Mouse (Mus musculus) Muller cell, postnatal 12 days (primary cell): ENCODE data around the gene C3.

Source experiments
- DNase-seq: peaks from one replicate; pipeline ENCODE4 v3.0.0-alpha.2; 2015; ENCODE audit errors: inconsistent ontology term

Gene C3

GRCm38 (mm10) chr17:57219884-57220207 lies 8.1 kb downstream of the C3 start:
- peak; percentile 24 for DNase-seq

GRCm38 (mm10) chr17:57219167-57219883 lies 8.6 kb downstream of the C3 start:
- DNase-seq = peak; percentile 70

GRCm38 (mm10) chr17:57218335-57218900 lies 9.5 kb downstream of the C3 start:
- no peak for DNase-seq

DNA sequence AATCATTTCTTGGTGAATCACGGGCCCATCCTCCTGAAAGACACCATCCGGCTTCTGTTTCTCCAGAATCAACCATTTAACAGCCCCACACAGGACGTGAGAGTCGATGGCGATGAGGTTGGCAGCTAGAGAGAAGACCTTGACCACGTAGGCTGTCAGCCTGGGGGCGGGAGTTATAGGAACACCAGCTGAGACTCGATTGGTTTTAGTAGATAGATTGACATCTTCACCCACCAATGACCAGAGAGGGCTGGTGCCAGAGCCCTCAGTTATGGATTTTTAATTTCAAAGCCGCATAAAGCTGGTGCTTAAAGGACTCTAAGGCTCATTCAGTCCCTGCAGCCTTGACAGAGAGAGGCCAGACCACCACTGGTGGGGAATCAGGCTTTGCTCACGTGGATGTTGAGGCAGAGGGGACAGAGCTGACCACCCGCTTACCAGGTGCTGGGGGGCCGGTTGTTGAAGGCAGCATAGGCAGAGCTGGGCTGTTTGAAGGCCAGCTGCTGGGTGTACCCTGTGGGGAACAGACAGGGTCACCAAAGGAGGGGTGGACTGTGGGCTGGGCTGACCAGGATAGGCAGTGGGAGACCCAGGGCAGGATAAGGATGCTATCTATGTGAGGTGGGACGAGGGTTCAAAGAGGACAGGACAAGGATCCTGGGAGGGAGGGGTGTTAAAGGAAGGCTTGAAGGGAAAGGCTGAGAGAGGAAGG lies 13.1 kb downstream of the C3 start:
- peak; percentile 19 for DNase-seq

DNA sequence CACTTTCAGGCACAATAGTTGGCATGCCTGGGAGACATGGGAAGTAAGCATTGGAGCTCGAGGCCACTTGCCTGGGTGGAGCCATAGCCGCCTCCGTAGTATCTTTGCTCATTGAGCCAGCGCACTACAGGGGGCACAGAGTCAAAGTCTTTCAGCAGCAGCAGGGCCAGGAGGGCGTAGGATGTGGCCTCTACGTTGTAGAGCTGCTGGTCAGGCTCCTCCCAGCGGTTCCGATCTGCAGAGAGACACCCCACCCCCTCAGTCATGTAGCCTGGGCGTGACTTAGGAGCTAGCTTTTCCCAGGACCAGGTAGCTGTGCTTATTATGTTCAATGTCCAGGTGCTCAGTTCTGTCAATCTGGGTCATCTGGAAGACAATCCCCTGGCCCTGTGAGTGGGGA lies 16.4 kb downstream of the C3 start:
- no peak for DNase-seq

DNA sequence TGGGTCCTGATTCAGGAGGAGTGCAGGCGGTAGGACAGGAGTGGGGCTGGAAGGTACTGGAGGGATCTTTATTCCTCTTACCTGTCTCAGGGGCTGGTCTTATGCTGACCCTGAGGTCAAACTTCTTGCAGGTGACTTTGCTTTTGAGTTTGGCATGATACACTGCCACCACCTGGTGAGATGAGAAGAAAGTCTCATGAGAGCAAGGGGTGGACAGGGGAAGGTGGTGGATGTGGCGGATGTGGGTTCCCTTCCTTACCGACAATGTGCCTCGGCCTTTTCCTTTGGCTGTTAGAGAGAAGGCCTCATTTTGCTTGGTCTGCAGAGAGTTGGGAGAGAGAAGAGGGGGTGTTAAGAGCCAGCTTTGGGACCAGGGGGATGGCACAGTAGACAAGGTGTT lies 18.6 kb downstream of the C3 start:
- DNase-seq = no peak

GRCm38 (mm10) chr17:57207938-57208337 lies 20.0 kb downstream of the C3 start:
- no peak for DNase-seq

- DNase-seq = no peak
Observed at GRCm38 (mm10) chr17:57201841-57202724, 25.9 kb downstream of the C3 start.

DNA sequence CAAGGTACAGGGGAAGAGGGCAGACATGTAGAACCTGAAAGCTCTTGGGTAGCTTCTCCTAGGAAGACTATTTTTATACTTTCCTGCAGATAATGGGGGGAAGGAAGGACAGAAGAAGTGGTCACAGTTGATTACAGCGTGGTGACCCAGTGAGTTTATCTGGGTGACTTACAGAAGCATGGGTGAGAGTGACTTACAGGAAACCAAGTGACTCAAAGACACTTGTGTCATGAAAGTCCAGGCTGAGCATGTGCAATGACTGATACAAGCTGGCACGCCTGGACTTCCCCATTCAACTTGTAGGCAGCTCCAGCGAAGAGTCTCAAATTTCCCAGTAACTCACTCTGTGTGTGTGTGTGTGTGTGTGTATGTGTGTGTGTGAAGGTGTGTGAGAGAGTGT lies 29.7 kb downstream of the C3 start:
- no peak for DNase-seq

DNA sequence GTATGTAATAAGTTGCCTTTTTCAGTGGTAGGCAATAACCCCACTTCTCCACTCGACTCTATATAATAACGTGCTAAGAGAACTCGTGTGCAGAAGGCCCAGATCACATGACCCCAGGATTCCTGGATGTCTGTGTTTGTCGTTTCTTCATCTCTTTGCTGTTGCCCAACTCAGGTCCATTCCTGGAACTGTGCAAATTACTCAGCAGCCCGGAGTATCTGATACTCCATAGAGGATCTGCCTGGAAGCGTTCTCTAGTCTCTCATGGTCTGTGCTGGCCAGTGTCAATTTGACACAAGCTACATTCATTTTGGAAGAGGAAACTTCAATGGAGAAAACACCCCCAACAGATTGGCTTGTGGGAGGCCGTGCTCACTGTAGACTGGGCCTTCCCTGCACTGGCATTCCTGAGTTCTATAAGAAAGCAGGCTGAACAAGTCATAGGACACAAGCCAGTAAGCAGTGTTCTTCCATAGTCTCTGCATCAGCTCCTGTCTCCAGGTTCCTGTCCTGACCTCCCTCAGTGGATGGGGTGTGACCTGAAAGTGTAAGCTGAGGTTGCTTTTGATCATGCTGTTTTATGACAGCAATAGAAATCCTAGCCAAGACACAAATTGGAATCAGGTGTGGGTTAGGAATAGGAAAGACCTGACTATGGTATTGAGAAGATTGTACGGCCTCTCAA lies 32.5 kb downstream of the C3 start:
- DNase-seq = no peak

DNA sequence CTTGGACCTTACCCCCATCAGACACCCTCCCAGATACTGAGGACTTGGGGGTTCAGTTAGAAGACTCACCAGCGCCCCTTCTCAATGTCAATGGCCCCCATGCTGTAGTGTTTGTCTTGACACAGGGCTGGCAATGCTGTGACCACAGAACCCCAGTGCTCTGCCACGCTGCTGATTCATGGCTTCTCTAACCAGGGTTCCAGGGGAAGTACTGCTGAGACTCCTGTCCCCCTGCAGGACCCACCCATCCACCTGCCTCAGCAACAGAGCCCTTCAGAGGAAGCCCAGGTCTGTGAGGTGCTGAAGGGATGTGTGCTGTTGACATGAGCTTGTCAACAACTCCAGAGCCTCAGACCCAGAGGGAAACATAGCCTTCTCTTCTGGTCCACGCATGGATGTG lies 33.2 kb downstream of the C3 start:
- no peak for DNase-seq

DNA sequence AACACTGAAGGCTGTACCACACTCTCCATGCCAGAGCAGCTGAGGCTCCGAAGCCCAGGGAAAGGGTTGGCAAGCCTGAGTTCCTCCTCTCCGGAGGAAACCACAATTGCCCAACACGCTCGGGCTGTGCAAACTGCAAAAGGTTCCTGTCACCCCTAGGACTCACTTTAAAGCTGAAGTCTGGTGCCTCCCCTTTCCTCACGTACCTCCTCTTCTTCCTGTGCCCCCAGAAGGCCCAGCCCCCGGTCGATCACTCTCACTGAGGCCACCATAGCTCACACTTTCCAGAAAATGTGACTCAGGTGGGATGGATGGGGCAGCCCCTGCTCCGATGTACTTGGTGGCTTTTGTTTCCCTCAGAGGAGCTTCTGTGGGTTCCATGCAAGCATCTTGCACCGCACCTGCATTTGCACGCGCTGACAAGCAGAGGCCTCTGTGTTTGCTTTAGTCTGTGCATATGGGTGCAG lies 33.9 kb downstream of the C3 start, which contains the start of gene Tnfsf14:
TSS of gene Tnfsf14 (minus strand) at position 137 of the 467 bp plus-strand sequence.
- no peak for DNase-seq

DNA sequence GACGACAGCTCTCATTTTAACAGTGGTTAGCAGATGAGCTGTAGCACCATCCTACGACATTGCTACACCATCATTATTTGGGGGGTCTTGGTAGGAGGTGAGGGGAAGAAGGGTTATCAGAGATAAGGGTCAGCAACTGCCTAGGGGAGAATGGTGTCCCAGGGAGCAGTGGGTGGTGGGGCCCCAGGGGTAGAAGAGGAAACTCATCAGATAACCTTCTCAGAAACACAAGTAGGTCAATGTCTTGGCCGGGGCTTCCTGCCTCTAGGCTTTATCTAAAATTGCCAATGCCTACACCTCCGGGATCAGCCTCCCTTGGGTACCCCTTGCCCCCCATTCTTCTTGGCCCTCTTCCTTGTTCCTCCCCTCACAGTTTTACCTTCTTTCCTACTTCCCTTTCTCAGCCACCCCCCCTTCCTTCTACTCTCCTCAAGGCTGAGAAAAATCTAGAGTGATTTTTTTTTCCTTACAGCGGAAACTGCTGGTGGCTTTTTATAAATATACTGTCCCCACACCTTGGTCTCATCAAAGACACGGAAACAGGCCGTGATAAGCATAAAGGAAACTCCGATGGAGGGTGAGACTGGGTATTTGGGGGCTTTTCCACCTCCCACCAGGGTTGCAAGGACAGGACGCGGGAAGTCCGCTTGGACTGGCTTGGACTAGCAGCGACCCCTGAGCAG lies 39.3 kb downstream of the C3 start:
- DNase-seq = no peak

DNA sequence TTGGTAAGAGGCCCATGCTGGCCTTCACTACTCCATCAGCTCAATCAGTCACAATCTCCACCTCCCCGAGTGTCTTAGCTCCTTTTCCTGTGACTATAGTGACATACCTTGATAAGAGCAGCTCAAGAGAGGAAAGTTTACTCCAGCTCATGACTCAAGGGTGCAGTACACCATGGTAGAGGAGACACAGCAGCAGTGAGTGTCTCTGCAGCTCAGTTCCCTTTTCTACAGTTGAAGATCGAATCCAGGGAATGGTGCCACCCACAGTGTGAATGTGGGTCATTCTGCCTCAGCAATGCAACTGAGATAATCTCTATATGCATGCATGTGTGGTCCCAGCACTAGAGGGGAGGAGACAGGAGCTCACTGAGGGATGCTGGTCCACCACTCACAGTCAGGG lies 42.3 kb downstream of the C3 start:
- no peak for DNase-seq

DNA sequence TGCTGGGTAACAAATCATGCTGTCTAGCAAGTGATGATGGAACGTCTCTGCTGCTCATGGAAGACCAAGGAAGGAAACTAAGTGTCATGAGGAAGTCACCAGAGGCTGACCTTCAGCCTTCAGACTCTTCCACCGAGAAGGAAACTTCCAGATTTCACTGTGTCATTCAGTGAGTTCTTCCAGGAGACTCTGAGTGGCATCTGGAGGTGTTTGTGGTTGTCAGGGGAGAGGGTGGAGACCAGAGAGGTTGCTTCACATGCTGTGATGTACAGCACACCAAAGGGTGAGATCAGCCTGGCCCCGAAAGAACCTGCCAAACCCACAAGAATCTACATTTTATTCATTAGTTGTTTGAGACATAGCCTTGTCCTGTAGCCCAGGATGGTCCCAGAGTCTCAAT lies 45.1 kb downstream of the C3 start:
- no peak for DNase-seq

GRCm38 (mm10) chr17:57180363-57180762 lies 47.6 kb downstream of the C3 start:
- DNase-seq = no peak

DNA sequence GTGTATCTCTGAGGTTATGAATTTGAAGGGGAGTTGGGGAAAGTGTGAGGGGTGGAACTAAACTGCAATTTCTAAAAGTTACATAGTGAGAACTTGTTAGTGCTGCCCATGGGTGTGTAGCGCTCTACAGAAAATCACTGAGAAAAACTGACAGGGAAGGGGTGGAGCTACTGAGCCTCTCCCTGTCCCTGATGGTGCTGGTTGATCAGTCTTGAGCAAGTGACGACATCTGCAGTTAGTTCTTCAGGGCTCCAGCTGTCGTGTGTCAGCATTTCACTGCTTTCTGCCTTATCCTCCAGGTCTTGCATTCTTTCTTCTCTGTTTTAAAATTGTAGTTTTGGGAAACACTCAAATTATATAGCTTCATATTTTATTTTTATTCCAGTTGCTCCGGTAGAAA lies 54.6 kb downstream of the C3 start:
- DNase-seq = no peak

DNA sequence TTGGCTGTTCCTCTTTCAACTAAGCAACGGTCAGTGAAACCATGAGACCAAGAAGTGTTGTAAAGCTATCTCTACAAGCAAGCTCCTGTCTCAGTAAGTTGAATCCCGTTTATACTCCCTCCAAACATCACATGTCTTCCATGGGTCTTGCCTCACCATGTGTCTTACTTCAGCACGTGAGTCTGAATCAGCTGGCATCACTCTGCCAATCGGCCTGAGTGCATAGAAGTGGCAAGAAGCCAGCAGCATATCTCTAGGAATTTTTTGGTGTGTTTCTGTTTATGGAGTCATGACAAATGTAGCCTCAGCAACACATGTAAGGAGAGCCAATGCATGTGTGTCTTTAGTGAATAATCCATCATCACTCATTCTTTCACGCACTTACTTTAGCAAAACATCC lies 55.6 kb downstream of the C3 start:
- no peak for DNase-seq

GRCm38 (mm10) chr17:57170616-57171260 lies 57.2 kb downstream of the C3 start:
- DNase-seq = no peak
